Mouse (Mus musculus) MEL (cell line): ENCODE results near the gene Dlat. TPM values are rescaled to one million over a fixed set of nuclear protein-coding genes. Genes with fewer than 3 reads are reported as not detected.

Experiments used
- DNase-seq: peaks from one replicate; pipeline ENCODE4 v3.0.0; 2011; ENCODE audit warnings: low read depth, low spot score
- H3K27ac ChIP-seq: 2 replicates; pipeline ENCODE4 v1.5.1; 2012; ENCODE audit warnings: low read depth, mild to moderate bottlenecking, control low read depth, low read length, moderate library complexity; ENCODE audit not compliant: control insufficient read depth
- H3K27me3 ChIP-seq, 2 experiments: fragments of 150-350 bp in 1 of 2; sonication (generic) in 1 of 2; 2 replicates each; pipeline ENCODE4 v1.6.1; 2012; ENCODE audit warnings: low read length in 2 of 2, mild to moderate bottlenecking in 2 of 2, improper control_type of control experiment in 1 of 2, moderate library complexity in 1 of 2; ENCODE audit not compliant: insufficient read depth in 2 of 2, control insufficient read depth in 1 of 2
- H3K36me3 ChIP-seq, 2 experiments: 2 replicates each; pipeline ENCODE4 v1.6.1; 2012 to 2014; ENCODE audit warnings: low read length in 2 of 2, improper control_type of control experiment in 1 of 2, inconsistent platforms in 1 of 2, mild to moderate bottlenecking in 1 of 2; ENCODE audit not compliant: insufficient read depth in 2 of 2, control insufficient read depth in 1 of 2
- H3K4me1 ChIP-seq, 2 experiments: fragments of 150-350 bp in 1 of 2; sonication (generic) in 1 of 2; 2 replicates each; pipeline ENCODE4 v1.6.1; 2012; ENCODE audit warnings: low read length in 2 of 2, improper control_type of control experiment in 1 of 2, mild to moderate bottlenecking in 1 of 2; ENCODE audit not compliant: insufficient read depth in 2 of 2, control insufficient read depth in 1 of 2
- H3K4me3 ChIP-seq, 2 experiments: fragments of 150-350 bp in 1 of 2; sonication (generic) in 1 of 2; 2 replicates each; pipeline ENCODE4 v1.5.1; 2012; ENCODE audit warnings: low read depth in 2 of 2, low read length in 2 of 2, mild to moderate bottlenecking in 2 of 2, moderate library complexity in 2 of 2, control low read depth in 1 of 2, improper control_type of control experiment in 1 of 2; ENCODE audit not compliant: control insufficient read depth in 1 of 2, insufficient read depth in 1 of 2
- H3K79me2 ChIP-seq: 2 replicates; pipeline ENCODE4 v1.6.1; 2012; ENCODE audit warnings: mild to moderate bottlenecking, low read length, moderate library complexity; ENCODE audit not compliant: control insufficient read depth, poor library complexity, insufficient read depth
- H3K9ac ChIP-seq: 2 replicates; pipeline ENCODE4 v1.6.1; 2012; ENCODE audit warnings: low read depth, mild to moderate bottlenecking, control low read depth, low read length, moderate library complexity; ENCODE audit not compliant: control insufficient read depth, poor library complexity, severe bottlenecking
- H3K9me3 ChIP-seq: fragments of 150-350 bp; sonication (generic); replicated peaks from 2 replicates; pipeline ENCODE4 v1.6.1; 2012; ENCODE audit warnings: mild to moderate bottlenecking, low read length, improper control_type of control experiment, moderate library complexity; ENCODE audit not compliant: insufficient read depth
- BHLHE40 ChIP-seq: IDR thresholded peaks from 2 replicates; pipeline ENCODE4 v1.6.1; 2012; ENCODE audit warnings: low read depth, mild to moderate bottlenecking, inconsistent platforms, low read length, improper control_type of control experiment, borderline replicate concordance
- E2F4 ChIP-seq: IDR thresholded peaks from 2 replicates; pipeline ENCODE4 v1.6.1; 2011; ENCODE audit warnings: low read depth, low read length, improper control_type of control experiment, borderline replicate concordance
- ELF1 ChIP-seq: IDR thresholded peaks from 2 replicates; pipeline ENCODE4 v1.6.1; 2014; ENCODE audit warnings: low read depth, mild to moderate bottlenecking, inconsistent platforms, low read length, improper control_type of control experiment, moderate library complexity
- EP300 ChIP-seq, 2 experiments: IDR thresholded peaks; 2 replicates each; pipeline ENCODE4 v1.6.1; 2011; ENCODE audit warnings: improper control_type of control experiment in 2 of 2, low read length in 2 of 2, low read depth in 1 of 2, mild to moderate bottlenecking in 1 of 2
- ETS1 ChIP-seq: IDR thresholded peaks from 2 replicates; pipeline ENCODE4 v1.6.1; 2012; ENCODE audit warnings: low read depth, mild to moderate bottlenecking, inconsistent platforms, low read length, improper control_type of control experiment, moderate library complexity
- HCFC1 ChIP-seq: IDR thresholded peaks from 2 replicates; pipeline ENCODE4 v1.6.1; 2012; ENCODE audit warnings: low read depth, mild to moderate bottlenecking, inconsistent platforms, low read length, improper control_type of control experiment, moderate library complexity
- JUND ChIP-seq: IDR thresholded peaks from 2 replicates; pipeline ENCODE4 v1.6.1; 2011; ENCODE audit warnings: low read depth, mild to moderate bottlenecking, improper control_type of control experiment, low read length
- KAT2A ChIP-seq: conservative IDR thresholded peaks from 2 replicates; pipeline ENCODE4 v1.6.1; 2012; ENCODE audit warnings: low read depth, low read length, improper control_type of control experiment, inconsistent platforms
- MAFK ChIP-seq: IDR thresholded peaks from 2 replicates; pipeline ENCODE4 v1.6.1; 2011; ENCODE audit warnings: low read depth, mild to moderate bottlenecking, low read length, improper control_type of control experiment, borderline replicate concordance
- MAX ChIP-seq: IDR thresholded peaks from 2 replicates; pipeline ENCODE4 v1.6.1; 2011; ENCODE audit warnings: low read length, improper control_type of control experiment
- MAZ ChIP-seq: IDR thresholded peaks from 2 replicates; pipeline ENCODE4 v1.6.1; 2012; ENCODE audit warnings: low read depth, mild to moderate bottlenecking, inconsistent platforms, low read length, improper control_type of control experiment
- MXI1 ChIP-seq: IDR thresholded peaks from 2 replicates; pipeline ENCODE4 v1.6.1; 2011; ENCODE audit warnings: mild to moderate bottlenecking, low read depth, low read length, improper control_type of control experiment
- NELFE ChIP-seq: IDR thresholded peaks from 2 replicates; pipeline ENCODE4 v1.6.1; 2011; ENCODE audit warnings: low read depth, low read length, improper control_type of control experiment
- NRF1 ChIP-seq: IDR thresholded peaks from 2 replicates; pipeline ENCODE4 v1.6.1; 2014; ENCODE audit warnings: low read depth, mild to moderate bottlenecking, inconsistent platforms, low read length, improper control_type of control experiment, moderate library complexity; ENCODE audit not compliant: poor library complexity, insufficient read depth, severe bottlenecking
- POLR2A ChIP-seq, 2 experiments: IDR thresholded peaks; 2 replicates each; pipeline ENCODE4 v1.6.1; 2011 to 2012; ENCODE audit warnings: low read length in 2 of 2, mild to moderate bottlenecking in 2 of 2, control low read depth in 1 of 2, improper control_type of control experiment in 1 of 2, low read depth in 1 of 2, moderate library complexity in 1 of 2; ENCODE audit not compliant: control insufficient read depth in 1 of 2, insufficient read depth in 1 of 2, poor library complexity in 1 of 2
- POLR2AphosphoS2 ChIP-seq: IDR thresholded peaks from 2 replicates; pipeline ENCODE4 v1.6.1; 2011; ENCODE audit warnings: low read length, improper control_type of control experiment
- POLR2AphosphoS5 ChIP-seq: IDR thresholded peaks from 2 replicates; pipeline ENCODE4 v1.6.1; 2012; ENCODE audit warnings: low read depth, borderline replicate concordance, mild to moderate bottlenecking, inconsistent platforms, low read length, moderate library complexity, mixed read lengths
- RAD21 ChIP-seq: IDR thresholded peaks from 2 replicates; pipeline ENCODE4 v1.6.1; 2011; ENCODE audit warnings: mild to moderate bottlenecking, low read depth, low read length, improper control_type of control experiment
- RCOR1 ChIP-seq: IDR thresholded peaks from 2 replicates; pipeline ENCODE4 v1.6.1; 2012; ENCODE audit warnings: low read depth, mild to moderate bottlenecking, inconsistent platforms, low read length, improper control_type of control experiment
- SIN3A ChIP-seq: IDR thresholded peaks from 2 replicates; pipeline ENCODE4 v1.6.1; 2012; ENCODE audit warnings: low read length, improper control_type of control experiment, inconsistent platforms
- TBP ChIP-seq: IDR thresholded peaks from 2 replicates; pipeline ENCODE4 v1.8.0; 2011; ENCODE audit warnings: low read depth, low read length, improper control_type of control experiment
- TCF12 ChIP-seq: IDR thresholded peaks from 2 replicates; pipeline ENCODE4 v1.6.1; 2014; ENCODE audit warnings: low read depth, mild to moderate bottlenecking, inconsistent platforms, low read length, improper control_type of control experiment, moderate library complexity
- USF2 ChIP-seq, 2 experiments: IDR thresholded peaks; 2 replicates each; pipeline ENCODE4 v1.6.1; 2011 to 2012; ENCODE audit warnings: improper control_type of control experiment in 2 of 2, low read length in 2 of 2, borderline replicate concordance in 1 of 2, inconsistent platforms in 1 of 2, low read depth in 1 of 2, mild to moderate bottlenecking in 1 of 2; ENCODE audit not compliant: insufficient read depth in 1 of 2
- ZMIZ1 ChIP-seq: IDR thresholded peaks from 2 replicates; pipeline ENCODE4 v1.6.1; 2012; ENCODE audit warnings: low read depth, mild to moderate bottlenecking, inconsistent platforms, low read length, improper control_type of control experiment, moderate library complexity
- polyA plus RNA-seq, 2 experiments: library from polyadenylated mRNA; stranded (reverse) in 1 of 2; unstranded in 1 of 2; fragments of >175 nt in 1 of 2; fragments of >200 nt in 1 of 2; gene quantifications; 2 replicates each; pipeline versions ENCODE4 v1.2.1 to v1.2.4; 2012; ENCODE audit warnings: low replicate concordance in 2 of 2, low read depth in 1 of 2; ENCODE audit not compliant: insufficient read length in 2 of 2, insufficient read depth in 1 of 2, missing spikeins in 1 of 2
- total RNA-seq: library from RNA; depleted of rRNA; stranded (reverse); fragments of 300-350 nt; gene quantifications from 2 replicates; pipeline ENCODE4 v1.2.3, GENCODE M21; 2012; rRNA removed

Dlat gene
- total RNA-seq (52.2 and 71.7 TPM in 2 replicates), polyA plus RNA-seq (10 to 100 TPM in 1 of 2 experiments, not detected in 1; 77.4 TPM)

DNA sequence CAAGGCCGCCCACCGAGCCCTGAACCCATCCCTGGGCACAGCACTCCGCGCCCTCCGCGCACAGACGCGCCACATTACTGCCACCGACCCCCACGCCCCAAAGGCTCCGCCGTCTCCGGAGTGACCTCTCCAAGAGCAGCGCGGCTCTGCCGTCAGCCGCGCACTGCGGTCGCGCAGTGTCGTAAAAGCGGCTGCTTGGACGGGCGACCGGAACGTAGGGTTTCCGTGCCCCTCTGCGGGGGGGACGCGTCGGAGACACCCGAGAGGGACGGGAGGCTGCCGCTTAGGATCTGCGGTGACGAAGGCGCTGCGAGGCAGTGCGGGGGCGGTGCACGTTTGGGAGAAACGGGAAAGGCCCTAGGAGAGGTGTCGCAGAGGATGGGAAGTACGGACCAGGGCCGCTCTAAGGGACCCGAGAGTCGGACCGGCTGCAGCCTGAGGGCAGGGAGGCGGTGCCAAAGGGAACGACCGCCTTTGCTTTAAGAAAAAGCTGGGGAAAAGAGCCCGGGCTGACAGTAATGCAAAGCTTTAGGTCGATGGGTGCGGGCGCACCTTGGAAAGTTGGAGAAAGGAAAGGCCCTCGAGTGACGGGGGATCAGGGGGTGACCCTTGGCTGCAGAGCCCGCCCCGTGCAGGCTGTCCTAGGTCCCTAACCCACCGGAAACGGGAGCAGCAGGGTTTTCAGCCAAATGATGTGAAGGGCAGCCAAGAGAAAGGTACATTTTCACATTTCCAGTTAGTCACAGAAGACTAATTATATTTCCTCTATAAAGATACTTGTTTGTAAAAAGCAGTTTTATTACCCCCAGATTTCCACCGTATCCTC is at the start of gene Dlat:
Gene Dlat (minus strand): TSS at position 389 of the 826 bp plus-strand sequence.
- H3K4me3 ChIP-seq: peak within 1 kb of the TSS; percentile 94 to 98
- TF ChIP-seq BHLHE40 (peak; percentile 12; the same call in 1 of the 2 replicates), NRF1 (peak; percentile 65), MAFK (no peak), RAD21 (no peak), HCFC1 (peak; percentile 90), RCOR1 (0 out of 2 replicates have a peak, but pooled peaks have one; percentile 5), NELFE (peak; percentile 87), TBP (peak; percentile 45; the same call in 1 of the 2 replicates), ETS1 (0 out of 2 replicates have a peak, but pooled peaks have one; percentile 39), MAX (peak; percentile 49), MAZ (peak; percentile 88), ELF1 (peak; percentile 63), USF2 (IDR thresholded peaks at IDR 0.05; ENCODE audit: borderline replicate concordance in 1 of 2, insufficient read depth in 1 of 2, low read depth in 1 of 2, low read length in 2 of 2) (no peak), TCF12 (peak; percentile 76), POLR2AphosphoS5 (no peak), SIN3A (peak; percentile 74; the same call in 1 of the 2 replicates), JUND (no peak), E2F4 (no peak), POLR2AphosphoS2 (no peak; the same call in 1 of the 2 replicates), POLR2A (IDR thresholded peaks at IDR 0.05; ENCODE audit: control insufficient read depth in 1 of 2, insufficient read depth in 1 of 2, low read depth in 1 of 2, low read length in 2 of 2, poor library complexity in 1 of 2) (peak; percentile 86 to 87), EP300 (IDR thresholded peaks at IDR 0.05; ENCODE audit: low read depth in 1 of 2, low read length in 2 of 2) (0 out of 4 replicates have a peak, but pooled peaks of 1 of the 2 experiments have one; percentile 29), MXI1 (peak; percentile 74; the same call in 1 of the 2 replicates), KAT2A (peak; percentile 79), ZMIZ1 (peak; percentile 87)
- TF ChIP-seq, all 39 proteins: peak for 17
- Histone ChIP-seq H3K4me1 (peaks cover 1 to 7% of the 10 kb centered on the region in 2 experiments; a peak in 2 of 4 replicates), H3K27ac (peak within 1 kb of the TSS; percentile 59), H3K27me3 (no peaks in the 10 kb centered on the region), H3K9ac (peak within 1 kb of the TSS; percentile 89), H3K36me3 (peaks cover 11 to 19% of the 10 kb centered on the region in 2 experiments), H3K9me3 (no peaks in the 10 kb centered on the region), H3K79me2 (peaks cover 20% of the 10 kb centered on the region)
- peak; percentile 92 for DNase-seq
